Mouse (Mus musculus) frontal cortex, postnatal 10 days (tissue): ENCODE measurements around the gene Bap1.
A peak's percentile ranks its signal among the peaks of the same experiment; 100 is the strongest.

Experiments used
- DNase-seq, 2 experiments: peaks; one replicate each; pipeline ENCODE4 v3.0.0; 2022; ENCODE audit warnings: low spot score in 2 of 2, mixed read lengths in 1 of 2

Bap1 gene

GRCm38 (mm10) chr14:31251084-31251604, at the start of gene Bap1, which contains the start of gene Phf7:
Gene Bap1, plus strand, starts transcription at chr14:31251450.
Gene Phf7, minus strand, starts transcription at chr14:31251317.
- peak; percentile 91 to 97 for DNase-seq

- DNase-seq = no peak
Measured at GRCm38 (mm10) chr14:31204844-31205243, 46.4 kb upstream of the Bap1 start.

DNA sequence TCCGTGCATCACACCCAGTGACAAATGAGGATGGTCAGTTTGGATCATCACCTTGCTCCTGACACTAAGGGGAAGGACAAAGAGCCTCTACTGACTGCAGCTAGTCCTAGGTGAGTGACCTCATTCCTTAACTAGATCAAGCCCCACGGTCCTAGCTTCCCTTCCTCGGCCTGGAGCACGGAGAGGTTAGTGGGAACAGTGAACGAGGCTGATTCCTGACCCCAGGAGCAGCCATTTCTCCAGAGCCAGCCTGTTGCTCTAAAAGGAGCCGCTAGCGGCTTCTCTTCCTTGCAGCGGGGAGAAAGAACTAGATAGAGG, 46.0 kb upstream of the Bap1 start:
- no peak for DNase-seq

DNA sequence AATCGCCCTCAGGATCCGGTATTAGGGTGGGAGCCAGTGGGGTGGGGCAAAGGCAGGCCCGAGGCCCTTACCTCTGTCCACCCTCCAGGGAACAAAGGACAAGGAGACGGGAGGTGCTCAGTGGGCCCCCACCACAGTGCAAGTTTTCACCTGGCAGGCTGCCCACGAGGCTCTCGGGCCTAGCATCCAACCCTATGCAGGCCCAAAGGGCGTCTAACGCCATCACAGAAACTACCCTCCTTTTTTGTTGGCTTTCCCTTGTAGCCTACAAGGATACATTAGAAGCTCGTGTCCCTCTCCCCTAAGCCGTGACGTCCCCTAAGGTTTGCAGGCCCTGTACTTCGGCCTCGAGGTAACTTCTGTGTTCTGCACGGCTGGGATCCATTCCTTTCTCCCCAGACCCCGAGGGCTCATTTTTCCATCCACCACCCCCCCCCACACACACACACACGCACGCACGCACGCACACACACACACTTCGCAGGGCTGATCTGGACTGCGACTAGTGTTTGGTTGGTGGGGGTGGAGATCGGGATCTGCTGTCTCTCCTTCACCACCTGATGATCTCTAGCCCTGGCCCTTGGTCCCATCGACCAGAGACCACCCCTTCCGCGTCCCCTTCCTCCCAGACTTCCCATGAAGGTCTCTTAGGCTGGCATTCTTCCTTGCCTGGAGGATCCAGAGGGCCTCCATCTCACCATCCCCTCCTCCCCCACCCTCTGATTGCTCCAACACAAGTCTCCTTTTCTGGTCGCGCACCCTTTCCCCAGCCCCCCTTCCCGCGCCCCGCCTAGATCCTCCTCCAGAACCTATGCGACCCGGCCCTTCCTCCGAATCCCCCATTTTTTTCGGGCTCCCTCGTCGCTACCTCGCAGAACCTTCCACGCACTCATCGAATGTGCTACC, 45.4 kb upstream of the Bap1 start:
- DNase-seq = peak in 1 of 2 experiments; percentile 34

DNA sequence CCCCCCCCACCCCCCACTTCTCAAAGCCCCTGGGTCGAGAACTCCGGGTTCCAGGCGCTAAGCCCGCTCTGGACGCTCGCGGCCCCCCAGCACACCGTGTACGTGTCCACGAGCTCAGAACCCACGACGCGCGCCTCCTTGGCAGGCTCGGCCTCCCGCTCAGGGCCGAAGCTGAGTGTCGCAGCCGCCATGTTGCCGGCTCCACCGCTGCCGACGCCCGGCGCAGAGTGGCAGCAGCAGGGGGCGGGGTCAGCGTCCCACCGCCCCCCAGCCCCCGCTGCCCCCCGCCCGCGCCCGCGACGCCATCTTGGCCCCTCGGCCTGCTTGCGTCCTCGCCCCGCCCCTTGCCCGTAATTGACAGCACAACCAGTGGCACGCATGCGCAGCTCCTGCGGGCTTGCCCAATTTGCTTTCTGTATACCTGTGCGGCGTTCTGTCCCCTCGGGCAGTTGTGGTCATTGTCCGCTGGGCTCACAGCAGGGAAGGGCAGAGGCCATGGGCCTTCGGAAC, 44.7 kb upstream of the Bap1 start:
- DNase-seq = peak; percentile 89 to 94

GRCm38 (mm10) chr14:31207070-31207830, 44.0 kb upstream of the Bap1 start:
- no peak for DNase-seq

GRCm38 (mm10) chr14:31208084-31208483, 43.2 kb upstream of the Bap1 start, which contains the start of gene Tnnc1:
Gene Tnnc1, plus strand, starts transcription at chr14:31208312.
- DNase-seq = no peak

DNA sequence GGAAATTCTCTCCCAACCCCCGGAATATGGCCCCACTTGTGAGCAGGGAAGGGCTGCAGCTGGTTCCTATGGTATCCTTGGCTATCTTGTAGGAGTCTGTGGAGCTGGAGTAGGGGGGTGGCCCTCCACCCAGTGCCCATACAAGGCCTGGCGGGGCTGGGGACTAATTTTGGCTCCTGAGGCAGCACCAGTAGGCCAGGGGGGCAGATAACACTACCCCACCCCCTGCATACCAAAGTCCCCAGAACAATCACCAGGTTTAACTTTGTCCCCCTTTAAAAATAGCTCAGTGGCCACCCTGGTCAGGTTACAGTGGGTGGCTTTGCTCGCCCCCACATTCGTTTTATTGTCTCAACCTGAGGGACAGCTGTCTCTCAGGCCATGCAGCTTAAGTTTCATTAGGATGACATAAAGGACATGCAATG, 42.1 kb upstream of the Bap1 start:
- DNase-seq = no peak

- no peak for DNase-seq
Measured at GRCm38 (mm10) chr14:31211854-31212253, 39.4 kb upstream of the Bap1 start.

- DNase-seq = no peak
Measured at GRCm38 (mm10) chr14:31212499-31212898, 38.8 kb upstream of the Bap1 start.

- no peak for DNase-seq
Measured at GRCm38 (mm10) chr14:31213868-31214267, 37.4 kb upstream of the Bap1 start.

- no peak for DNase-seq
Measured at GRCm38 (mm10) chr14:31214684-31215083, 36.6 kb upstream of the Bap1 start.

DNA sequence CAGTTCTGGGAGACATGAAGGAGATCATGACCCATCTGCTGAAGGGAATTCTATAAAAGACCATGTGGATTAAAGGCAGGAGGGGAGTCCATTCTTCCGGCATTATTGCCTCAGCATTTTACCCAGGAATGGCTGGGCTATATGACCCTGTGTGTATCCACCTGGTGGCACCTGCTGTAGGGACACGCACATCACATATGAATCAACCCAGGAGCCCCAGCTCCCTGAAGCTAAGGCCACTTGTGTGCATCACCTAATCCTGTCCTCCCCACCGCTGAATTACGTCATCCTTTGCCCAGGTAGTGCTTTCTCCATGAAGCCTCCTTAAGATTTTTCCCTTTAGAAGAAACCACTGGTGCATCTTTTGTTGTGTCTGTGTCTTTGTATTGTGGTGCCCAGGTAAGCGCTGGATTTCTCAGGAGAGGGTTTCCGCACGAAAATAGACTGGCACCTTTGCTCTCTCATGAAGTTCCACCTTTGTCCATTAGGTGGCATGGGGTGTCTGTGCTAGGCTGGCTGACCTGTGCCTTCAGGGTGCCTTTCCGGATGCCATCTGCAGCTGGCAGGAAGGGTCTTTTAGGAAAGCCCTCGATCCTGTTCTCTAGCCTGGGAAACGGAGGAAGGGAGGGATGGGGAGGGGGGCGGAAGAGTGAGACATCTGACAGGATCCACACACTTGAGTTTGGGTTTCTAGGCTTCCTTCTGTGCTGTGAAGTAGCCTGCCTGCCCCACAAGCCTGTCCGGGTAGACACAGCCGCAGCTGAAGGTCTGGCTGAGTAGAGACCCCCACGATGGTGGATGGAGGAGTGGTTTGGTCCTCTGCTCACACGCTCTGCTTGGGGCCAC, 35.9 kb upstream of the Bap1 start:
- peak in 1 of 2 experiments; percentile 53 for DNase-seq

- no peak for DNase-seq
Measured at GRCm38 (mm10) chr14:31216846-31217245, 34.4 kb upstream of the Bap1 start, which contains the start of gene Nisch. Gene Nisch, minus strand, starts transcription at chr14:31216946.

- no peak for DNase-seq
Measured at GRCm38 (mm10) chr14:31217666-31218065, 33.6 kb upstream of the Bap1 start, which contains the start of gene Sema3g. Gene Sema3g, plus strand, starts transcription at chr14:31217860.

DNA sequence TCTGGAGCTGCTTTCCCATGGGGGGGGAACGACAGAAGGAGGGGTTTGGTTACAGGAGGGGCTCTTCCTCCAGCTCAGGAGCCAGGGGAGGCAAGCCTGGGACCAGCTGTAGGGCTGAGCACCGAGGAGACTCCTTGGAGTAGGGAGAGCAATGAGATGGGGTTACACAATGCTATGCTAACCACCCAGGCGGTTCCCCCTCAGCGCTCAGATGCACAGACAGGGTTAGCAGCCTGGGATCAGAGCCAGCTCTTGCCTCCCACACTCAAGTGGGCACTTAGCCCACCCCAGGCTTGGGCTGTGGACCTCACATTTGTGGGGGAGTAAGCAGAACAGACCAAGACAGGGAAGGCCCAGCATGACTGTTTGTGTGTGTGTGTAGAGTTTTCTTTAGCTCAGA, 24.3 kb upstream of the Bap1 start:
- DNase-seq = peak in 1 of 2 experiments; percentile 49

- DNase-seq = no peak
Measured at GRCm38 (mm10) chr14:31228234-31228633, 23.0 kb upstream of the Bap1 start.

DNA sequence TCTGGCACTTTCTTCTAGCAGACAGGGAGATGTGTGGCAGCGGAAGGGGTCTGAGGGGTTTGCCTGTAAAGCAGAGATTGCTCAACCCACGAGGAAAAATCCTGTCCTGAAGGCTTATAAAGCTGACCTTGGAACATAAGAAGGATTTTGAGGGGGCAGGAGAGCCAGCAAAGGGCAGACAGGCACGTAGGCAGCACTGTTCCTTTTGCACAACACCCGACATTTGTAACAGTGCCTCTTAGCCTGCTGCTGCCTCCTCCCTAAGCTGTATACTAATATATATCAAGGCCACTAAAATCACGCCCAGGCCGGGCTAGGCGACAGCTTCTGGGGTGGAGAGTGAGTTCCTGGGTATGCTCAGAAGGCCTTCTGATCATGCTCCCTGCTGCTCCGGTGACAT, 20.8 kb upstream of the Bap1 start:
- no peak for DNase-seq

- no peak for DNase-seq
Measured at GRCm38 (mm10) chr14:31232404-31233069, 18.7 kb upstream of the Bap1 start.
